Mouse (Mus musculus) left cerebral cortex, adult 9 months (tissue): ENCODE data around the gene Gm5483.
"Not testable (repeated sequence)": the region's sequence is repeated elsewhere in the genome, so short reads cannot be mapped to it uniquely, and the experiment has no call there.

Source experiments
- DNase-seq, 2 experiments: peaks; one replicate each; pipeline ENCODE4 v3.0.0; 2022; ENCODE audit warnings: low spot score in 2 of 2

Gene Gm5483

DNA sequence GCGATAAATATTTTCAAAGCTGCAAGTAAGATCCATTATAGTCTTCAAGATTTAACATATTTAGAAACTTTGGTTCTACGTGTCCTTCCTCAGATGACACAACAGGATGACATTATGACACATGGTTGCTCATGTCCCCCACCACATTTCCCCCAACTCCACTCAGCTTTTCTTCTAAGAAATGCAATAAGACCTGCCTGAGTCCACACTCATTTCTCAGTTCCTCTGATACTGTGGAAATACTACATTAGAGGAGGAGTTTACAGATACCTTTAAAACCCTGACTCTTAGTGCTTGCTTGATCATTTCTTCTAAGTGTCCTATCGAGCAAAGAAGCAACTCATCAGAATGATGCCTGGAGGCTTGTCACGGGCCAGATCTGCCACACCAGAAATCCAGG, at the start of gene Gm5483:
Gene Gm5483, plus strand, starts transcription at position 301 of the 400 bp plus-strand sequence.
- DNase-seq = not testable (repeated sequence)

DNA sequence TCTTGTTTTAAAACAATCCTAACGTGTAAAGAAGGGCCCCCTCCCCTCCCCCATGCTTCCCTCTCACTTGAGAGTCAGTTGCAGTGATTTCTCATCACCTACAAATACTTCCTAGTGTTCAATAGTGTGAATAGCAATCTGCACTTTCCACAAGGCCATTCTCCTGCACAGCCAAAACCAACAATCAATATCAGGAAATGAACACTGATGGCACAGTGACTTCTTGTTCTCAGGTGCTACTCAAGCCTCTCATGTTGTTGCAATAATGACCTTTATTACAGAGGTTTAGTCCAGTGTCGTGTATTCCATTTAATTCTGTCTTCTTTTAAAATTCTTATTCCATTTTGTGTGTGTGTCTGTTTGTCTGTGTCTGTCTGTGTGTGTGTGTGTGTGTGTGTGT, 45.8 kb upstream of the Gm5483 start:
- no peak for DNase-seq

GRCm38 (mm10) chr16:36156402-36156975, 27.5 kb upstream of the Gm5483 start, which contains the start of gene Stfa2l1:
Stfa2l1 (plus strand) TSS chr16:36156811.
- DNase-seq = no peak

- not testable (repeated sequence) for DNase-seq
Measured at GRCm38 (mm10) chr16:36167841-36168240, 16.2 kb upstream of the Gm5483 start.

DNA sequence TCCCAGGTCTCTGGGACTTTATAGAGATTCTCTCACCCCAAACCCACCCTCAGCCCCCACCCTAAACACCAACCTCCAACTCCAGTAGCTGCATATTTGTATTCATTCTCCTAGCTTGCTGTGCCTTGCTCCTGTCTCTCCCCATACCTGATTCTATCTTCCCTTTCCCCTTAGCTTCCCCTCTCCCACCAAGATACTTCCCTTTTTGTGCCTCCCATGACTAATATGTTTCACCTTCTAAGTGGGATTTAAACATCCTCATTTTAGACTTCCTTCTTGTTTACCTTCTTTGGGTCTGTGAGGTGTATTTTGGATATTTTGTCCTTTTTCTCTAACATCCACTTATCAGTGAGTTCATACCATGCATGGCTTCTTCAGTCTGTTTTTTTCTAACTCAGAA, 7.9 kb upstream of the Gm5483 start:
- DNase-seq = no peak

DNA sequence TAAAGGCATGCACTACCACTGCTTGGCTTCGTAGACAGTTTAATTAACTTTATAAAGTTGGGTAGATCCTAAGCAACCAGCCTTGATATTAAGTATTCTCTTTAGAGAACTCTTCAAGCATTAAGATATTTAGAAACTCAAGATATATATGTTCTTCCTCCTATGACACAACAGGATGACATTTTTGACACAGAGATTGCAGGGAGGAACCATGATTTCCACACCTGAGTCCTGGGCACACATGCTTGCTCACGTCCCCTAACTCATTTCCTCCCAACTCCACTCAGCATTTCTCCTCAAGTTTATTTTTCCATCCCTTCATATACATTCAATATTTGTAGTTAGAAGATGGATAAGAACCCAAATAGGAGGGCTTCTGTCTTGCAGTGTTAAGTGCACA, 4.1 kb upstream of the Gm5483 start:
- DNase-seq = no peak

- DNase-seq = no peak
Measured at GRCm38 (mm10) chr16:36199226-36199625, 15.2 kb downstream of the Gm5483 start.

DNA sequence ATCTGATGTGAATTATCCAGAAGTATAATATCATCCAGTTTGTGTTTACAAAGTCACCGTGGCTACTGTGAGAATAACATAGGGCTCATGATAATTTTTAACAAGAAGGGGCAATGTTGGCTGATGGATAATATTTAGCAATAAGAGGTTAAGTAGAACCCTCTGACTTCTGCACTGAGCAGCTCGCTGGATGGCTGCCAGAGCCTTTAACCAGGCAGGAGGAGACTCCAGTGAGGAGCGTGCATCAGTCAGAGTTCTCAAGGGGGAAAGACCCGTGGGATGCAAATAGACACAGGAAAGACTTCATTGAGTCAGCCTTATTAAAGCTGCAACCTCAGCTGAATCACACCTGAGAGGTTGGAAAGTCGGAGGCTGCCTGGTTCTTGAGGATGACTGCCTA, 19.8 kb downstream of the Gm5483 start:
- no peak for DNase-seq

- not testable (repeated sequence) for DNase-seq
Measured at GRCm38 (mm10) chr16:36205684-36206083, 21.7 kb downstream of the Gm5483 start.

DNA sequence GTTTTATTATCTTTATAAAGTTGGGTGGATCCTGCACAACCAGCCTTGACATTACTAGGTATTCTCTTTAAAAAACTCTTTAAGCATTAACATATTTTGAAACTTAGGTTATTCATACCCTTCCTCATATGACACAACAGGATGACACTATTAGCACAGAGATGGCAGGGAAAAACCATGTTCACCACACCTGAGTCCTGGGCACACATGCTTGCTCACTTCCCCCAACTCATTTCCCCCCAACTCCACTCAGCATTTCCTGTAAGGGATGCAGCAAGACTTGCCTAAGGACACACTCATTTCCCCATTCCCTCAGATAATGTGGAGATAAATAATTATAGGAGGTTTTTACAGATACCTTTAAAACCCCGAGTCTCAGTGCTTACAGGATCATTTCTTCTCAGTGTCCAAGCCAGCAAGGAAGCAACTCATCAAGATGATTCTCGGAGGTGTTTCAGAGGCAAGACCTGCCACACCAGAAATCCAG, 26.0 kb downstream of the Gm5483 start, which contains the start of gene Gm5416:
Gene Gm5416, plus strand, starts transcription at position 437 of the 487 bp plus-strand sequence.
- no peak for DNase-seq

GRCm38 (mm10) chr16:36221168-36221567, 37.2 kb downstream of the Gm5483 start, which contains the start of gene 2010005H15Rik:
2010005H15Rik (plus strand) TSS chr16:36221468.
- DNase-seq = not testable (repeated sequence)
